Mouse (Mus musculus): Measurements from ENCODE around the gene Zfp991.
"Not testable (repeated sequence)": the region's sequence is repeated elsewhere in the genome, so short reads cannot be mapped to it uniquely, and the experiment has no call there.

Gene Zfp991

DNA sequence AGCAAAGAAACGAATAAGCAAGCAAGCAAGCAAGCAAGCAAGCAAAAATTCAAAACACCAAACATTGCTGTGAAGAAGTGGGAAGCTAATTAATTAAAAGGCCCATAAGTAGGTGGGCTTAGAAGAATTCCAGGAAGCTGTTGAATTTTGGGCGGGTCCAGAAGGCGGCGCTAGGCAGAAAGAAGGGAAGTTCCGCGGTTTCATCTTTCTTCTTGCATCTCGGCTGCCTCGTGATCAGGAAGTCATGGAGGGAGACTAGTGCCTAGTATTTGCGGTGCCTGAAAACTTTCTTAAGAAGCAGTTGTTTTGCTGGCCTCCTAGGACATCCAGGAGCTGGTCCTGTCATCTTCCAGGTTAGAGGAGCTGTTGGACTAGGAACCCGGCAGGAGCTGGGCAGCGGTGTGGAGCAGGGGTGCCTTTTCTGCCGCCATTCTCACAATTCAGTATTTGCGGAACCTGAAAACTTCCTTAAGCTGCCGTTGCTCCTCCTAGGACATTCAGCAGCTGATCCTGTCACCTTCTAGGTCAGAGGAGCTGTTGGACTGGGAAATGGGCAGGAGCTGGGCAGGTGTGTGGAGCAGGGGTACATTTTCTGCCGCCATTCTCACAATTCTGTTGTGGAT, at the start of gene Zfp991:
TSS of gene Zfp991 (plus strand) at position 202 of the 623 bp plus-strand sequence.
- not testable (repeated sequence) for ATAC-seq (ENCODE audit: low TSS enrichment)

DNA sequence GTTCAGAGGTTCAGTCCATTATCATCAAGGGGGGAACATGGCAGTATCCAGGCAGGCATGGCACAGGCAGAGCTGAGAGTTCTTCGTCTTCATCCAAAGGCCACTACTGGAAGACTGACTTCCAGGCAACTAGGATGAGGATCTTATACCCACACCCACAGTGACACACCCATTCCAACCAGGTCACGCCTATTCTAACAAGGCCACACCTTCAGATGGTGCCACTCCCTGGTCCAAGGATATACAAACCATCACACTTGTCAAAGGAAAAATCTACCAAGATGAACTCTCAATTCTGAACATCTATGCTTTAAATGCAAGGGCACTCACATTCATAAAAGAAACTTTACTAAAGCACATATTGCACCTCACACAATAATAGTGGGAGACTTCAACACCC, 36.2 kb upstream of the Zfp991 start:
- ATAC-seq (ENCODE audit: low TSS enrichment): not testable (repeated sequence)

DNA sequence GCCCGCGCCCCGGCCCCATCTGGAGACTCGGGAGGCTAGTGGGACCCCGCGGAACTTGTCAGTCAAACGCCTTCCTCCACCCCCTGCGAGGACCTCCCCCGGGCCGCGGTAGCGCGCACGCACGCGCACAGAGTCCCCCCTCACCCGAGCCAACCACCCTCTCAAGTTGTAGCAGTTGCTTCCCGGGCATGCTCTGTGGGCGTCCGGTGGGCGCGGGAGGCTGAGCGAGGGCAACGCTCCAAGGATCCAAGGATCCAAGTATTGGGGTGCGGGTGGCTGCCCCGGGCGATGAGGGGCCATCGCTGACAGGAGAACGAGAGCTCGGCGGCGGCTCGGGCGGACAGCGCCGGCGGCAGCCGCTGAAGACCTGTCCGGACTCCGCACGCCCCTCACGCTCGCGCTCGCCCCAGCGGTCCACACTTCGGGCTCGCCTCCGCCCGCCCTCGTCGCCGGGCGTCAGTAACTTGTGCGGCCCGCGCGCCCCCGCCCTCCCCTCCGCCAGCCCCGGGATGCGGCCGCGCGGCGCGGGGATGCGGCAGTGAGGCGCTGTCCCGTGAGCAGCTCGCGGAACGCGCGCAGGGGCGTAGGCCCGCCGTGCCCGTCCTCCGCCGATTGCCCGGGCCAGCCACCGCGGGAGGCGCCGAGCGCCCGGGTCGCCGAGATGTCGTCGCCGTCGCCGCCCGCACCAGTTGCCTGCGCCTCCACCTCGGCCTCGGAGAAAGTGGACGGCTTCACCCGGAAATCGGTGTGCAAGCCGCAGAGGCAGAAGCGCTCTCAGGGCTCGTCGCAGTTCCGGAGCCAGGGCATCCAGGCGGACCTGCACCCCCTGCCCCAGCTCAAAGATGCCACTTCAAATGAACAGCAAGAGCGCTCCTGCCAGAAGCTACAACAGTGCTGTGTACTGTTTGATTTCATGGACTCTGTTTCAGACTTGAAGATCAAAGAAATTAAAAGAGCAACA, 29.9 kb upstream of the Zfp991 start:
- 0 out of 2 replicates have a peak, but pooled peaks have one; percentile 57 for ATAC-seq (ENCODE audit: low TSS enrichment)

DNA sequence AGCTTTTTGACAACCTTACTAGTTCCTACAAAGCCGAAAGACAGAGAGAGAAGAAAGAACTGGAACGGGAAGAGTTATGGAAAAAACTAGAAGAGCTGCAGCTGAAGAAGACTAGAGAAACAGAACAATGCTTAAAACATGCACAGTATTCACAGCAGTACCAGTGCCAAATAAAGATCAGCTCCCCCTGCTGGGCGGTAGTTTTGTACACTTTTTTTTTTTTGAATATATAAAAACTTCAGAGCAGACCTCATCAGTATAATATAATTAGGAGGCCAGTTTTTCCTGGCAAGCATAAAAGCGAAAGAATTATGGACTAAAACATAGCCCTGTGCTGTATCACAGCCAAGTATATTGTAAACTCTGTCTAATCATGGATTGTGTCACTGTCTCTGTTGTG, 28.0 kb upstream of the Zfp991 start:
- not testable (repeated sequence) for ATAC-seq (ENCODE audit: low TSS enrichment)

DNA sequence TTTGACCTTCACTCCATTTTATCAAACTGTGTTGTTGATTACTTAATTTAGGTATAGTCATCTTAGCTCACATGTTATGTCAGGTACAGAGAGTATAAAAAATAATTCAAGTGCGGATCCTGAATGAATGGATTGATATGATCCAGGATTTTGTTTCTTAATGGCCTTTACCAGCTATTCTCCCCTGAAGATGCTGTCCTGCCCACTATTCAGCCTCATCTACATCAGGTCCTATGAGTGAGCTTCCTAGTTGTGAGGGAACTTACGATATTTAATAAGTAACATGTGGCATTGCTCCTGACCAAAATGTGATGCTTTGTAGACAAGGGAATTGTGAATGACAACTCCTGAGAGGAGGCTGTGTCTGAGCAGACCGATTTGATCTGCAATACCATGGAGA, 14.0 kb upstream of the Zfp991 start:
- not testable (repeated sequence) for ATAC-seq (ENCODE audit: low TSS enrichment)

DNA sequence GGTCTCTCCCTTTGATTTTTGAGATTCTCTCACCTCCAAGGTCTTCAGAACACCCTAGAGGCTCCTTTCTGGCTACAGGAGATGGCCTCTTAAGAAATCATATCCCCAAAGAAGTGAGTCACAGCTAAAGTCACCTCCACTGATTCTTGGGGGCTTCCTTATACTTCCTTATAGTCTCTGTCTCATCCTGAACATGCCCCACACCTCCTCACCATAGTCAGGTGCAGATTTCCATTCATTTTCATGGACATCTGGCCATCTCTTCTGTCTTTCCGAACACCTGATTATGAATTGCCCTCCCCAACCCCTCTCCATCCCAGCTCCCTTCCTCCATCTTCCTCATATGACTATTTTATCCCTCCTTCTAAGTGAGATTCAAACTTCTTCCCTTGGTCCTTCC, 9.6 kb upstream of the Zfp991 start:
- ATAC-seq (ENCODE audit: low TSS enrichment): not testable (repeated sequence)

DNA sequence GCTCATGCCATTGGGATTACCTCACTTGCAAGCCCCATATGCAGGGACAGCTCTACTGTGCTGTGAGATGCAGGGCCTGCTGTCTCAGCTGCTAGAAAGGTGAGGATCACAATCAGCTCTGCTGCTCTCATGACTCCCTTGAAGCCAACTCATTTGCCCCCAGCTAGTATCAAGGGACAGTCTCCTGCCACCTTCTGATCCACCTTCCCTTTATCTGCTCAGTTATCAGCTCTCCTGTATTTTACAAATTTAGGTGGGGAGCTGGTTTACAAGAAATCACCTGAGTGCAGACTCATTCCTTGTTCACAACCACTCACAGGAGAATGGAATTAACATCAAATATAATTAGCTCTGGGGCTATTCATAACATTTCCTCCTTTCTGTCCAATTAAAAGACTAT, 8.0 kb upstream of the Zfp991 start:
- ATAC-seq (ENCODE audit: low TSS enrichment): not testable (repeated sequence)

DNA sequence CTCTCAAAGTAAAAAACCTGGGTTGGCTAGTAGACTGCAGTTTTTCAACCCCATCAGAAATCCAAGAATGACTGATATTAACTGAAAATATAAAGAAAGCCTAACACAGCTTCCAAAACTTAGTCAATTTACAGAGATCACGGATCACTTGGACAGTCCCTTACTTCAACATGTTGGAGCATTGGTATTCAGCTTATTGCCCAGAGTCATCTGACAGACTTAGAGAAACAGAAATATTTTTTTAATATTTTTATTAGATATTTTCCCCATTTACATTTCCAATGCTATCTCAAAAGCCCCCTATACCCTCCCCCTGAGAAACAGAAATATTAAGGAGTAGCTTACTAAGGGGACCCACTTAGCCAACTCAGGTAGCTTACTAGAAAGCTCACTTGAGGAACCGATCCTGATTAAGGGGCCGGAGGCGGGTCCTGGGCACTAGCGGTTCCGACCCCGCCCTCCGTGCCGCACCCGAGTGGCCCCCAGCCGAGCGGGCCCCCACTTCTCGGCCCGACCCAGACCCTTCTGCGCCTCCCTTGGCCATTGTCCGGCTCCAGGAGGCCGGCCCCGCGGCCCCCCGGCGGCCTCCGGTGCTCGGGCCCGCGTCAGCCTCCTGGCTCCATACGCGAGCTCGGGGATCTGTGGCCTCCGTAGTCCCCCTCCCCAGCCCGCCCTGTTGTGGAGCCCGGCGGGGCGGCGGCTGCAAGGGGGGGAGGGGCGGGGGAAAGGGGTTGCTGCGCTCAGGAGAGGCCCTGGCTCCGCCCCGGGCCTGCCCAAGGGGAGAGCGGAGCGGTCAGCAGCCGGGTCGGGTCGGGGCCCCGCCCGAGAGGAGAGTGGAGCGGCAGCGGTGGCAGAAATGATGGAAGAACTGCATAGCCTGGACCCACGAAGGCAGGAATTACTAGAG, 7.2 kb upstream of the Zfp991 start:
- not testable (repeated sequence) for ATAC-seq (ENCODE audit: low TSS enrichment)

DNA sequence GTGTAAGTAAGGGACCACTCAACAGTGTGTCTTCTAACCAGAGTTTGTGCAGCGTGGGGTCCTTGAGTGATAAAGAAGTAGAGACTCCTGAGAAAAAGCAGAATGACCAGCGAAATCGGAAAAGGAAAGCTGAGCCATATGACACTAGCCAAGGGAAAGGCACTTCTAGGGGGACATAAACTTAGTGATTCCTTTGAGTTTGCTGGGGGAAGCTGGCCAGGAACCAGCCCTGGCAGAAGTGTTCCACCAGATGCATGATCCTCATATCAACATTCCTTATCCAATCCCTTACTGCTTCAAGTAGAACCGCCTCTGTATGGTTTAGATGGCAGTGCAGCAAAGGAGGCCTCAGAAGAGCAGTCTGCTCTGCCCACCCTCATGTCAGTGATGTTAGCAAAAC, 6.5 kb upstream of the Zfp991 start:
- ATAC-seq (ENCODE audit: low TSS enrichment): not testable (repeated sequence)

DNA sequence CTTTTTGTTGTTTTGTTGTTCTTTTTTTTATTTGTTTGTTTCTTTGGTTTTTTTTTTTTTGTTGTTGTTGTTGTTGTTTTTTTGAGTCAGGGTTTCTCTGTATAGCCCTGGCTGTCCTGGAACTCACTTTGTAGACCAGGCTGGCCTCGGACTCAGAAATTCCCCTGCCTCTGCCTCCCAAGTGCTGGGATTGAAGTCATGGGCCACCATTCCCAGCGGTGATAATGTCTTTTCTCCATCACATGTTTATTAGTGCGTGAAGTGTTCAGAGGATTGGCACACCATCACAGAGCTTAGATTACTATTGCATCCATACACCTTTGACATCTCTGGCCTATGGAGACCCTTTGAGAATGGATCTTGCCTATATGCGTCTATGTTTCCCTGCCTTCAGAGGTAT, 6.0 kb upstream of the Zfp991 start:
- not testable (repeated sequence) for ATAC-seq (ENCODE audit: low TSS enrichment)

DNA sequence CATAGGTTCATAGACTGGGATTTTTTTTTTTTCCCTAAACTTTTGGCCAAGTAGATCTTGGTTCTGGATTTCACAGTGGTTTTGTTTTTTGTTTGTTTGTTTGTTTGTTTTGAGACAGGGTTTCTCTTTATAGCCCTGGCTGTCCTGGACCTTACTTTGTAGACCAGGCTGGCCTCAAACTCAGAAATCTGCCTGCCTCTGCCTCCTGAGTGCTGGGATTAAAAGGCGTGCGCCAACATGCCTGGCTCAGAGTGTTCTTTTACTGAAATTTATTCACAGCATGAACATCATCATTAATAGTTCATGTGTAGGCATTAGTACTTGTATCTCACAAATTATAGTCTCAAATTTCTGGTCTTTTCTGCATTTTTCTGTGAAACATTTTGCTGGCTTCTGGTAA, 5.4 kb upstream of the Zfp991 start:
- ATAC-seq (ENCODE audit: low TSS enrichment): not testable (repeated sequence)

DNA sequence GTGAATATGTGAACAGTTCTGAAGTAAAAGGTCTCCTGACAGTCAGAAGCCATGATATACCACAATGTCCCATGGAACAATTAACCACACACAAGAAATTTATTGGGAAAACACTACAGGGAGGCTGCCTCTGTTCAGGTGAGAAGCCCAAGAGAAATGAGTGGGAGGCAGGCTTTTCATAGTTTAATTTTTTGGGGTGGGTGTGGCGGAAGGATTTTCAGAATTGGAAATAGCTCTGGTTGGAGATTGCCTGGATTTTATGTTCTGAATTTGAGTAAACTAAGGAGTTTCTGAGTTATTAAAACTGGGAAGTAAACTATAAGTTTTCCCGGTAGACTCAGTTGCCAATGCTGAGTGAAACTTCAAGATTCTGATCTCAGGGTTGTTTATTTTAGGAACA, 4.7 kb upstream of the Zfp991 start:
- not testable (repeated sequence) for ATAC-seq (ENCODE audit: low TSS enrichment)

DNA sequence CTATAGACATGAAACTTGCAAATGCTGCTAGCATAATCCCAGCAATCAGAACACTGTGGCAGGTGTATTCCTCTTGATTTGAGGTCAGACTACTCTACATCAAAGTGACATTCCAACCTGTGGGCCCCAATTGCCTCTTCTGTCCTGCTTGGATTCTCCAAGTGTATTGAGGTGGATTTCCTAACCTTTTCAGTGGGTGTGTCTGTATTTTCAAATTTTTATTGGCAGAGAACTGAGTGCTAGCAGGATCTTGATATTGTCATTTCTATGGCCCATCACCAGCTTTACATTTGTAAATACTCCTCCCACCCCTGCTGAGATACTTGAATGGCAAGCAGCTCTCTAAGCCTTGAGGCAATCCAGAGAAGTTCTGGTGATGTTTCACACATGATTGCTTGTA, 3.7 kb upstream of the Zfp991 start:
- ATAC-seq (ENCODE audit: low TSS enrichment): not testable (repeated sequence)

DNA sequence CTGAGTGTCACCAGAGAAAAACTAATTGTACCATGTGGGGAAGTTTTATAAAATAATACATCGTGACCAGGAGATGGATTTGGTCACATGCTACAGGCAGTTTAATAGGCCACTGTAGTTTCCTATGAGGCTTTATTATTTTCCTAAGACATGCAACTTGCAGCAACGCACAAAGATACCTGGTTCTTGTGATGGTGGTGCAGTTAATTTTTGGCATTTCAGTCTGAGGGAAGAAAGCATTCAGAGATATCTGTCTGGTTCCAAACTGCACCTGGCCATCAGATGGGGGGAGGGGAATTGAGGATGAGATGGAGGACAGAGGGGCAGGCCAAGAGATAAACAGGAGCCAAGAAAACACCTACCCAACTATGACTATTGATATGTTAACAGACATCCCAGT, 1.8 kb downstream of the Zfp991 start:
- ATAC-seq (ENCODE audit: low TSS enrichment): not testable (repeated sequence)

DNA sequence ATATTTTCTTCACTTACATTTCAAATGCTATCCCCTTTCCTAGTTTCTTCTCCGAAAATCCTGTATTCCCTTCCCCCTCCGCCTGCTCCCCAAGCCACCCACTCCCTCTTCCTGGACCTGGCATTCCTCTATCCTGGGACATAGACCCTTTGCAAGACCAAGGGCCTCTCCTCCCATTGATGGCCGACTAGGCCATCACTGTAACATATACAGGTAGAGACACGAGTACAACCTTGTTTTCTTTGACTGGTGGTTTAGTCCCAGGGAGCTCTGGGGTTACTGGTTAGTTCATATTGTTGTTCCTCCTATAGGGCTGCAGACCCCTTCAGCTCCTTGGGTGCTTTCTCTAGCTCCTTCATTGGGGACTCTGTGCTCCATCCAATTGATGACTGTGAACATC, 9.9 kb downstream of the Zfp991 start:
- ATAC-seq (ENCODE audit: low TSS enrichment): not testable (repeated sequence)

DNA sequence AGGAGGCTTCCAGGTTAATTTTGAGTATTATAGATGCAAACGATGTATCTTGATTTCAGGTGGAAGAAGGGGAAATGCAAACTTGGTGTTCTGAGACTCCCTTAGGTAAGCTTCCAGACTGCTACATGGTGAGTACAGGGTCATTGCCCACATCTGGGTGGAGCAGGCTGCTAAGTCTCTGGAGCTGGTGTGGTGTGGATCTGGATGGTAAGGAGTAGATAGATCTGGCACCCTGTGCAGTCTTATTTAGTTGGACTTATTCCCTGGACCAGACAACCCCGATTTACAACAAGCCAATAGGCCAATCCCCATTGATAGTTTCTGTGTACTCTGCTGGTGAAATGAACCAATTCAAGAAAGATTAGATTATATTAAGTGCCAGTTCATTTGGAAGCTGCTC, 33.4 kb downstream of the Zfp991 start:
- ATAC-seq (ENCODE audit: low TSS enrichment): not testable (repeated sequence)

DNA sequence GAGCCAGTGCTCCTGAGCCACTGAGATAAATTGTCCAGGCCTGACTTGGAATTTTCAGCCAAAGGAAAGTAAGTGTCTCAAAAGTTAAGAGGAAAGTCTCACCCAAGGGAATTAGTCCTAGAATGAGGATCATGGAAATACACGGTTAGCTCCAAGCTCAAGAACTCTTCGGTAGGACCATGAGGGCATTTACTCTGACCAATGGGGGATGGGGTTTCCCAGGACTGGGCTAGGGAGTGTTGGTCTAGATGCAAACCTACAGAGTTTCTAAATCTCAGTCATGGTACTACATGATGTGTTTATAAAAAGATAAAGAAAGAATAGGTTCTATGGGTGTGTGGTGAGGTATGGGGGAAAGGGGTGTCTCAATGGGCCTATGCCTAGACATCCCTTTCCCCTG, 38.7 kb downstream of the Zfp991 start:
- ATAC-seq (ENCODE audit: low TSS enrichment): not testable (repeated sequence)

DNA sequence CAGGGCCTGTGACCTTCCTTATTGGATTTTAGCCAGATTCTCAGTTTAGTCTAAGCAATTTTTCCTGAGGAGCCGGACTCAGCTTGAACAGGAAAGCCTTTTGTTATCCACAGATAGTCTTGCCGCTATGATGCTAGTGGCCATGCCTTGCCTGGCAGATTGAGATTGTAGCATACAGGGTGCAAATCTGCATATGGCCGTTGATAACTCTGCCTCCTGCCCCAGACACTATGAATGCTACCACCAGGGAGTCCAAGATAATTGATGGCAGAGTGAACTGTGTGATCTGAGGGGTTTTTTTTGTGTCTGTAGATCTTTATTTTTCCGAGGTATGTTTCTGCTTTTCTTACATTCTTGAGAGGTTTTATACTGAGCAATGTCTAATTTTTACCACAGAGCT, 39.7 kb downstream of the Zfp991 start:
- not testable (repeated sequence) for ATAC-seq (ENCODE audit: low TSS enrichment)

DNA sequence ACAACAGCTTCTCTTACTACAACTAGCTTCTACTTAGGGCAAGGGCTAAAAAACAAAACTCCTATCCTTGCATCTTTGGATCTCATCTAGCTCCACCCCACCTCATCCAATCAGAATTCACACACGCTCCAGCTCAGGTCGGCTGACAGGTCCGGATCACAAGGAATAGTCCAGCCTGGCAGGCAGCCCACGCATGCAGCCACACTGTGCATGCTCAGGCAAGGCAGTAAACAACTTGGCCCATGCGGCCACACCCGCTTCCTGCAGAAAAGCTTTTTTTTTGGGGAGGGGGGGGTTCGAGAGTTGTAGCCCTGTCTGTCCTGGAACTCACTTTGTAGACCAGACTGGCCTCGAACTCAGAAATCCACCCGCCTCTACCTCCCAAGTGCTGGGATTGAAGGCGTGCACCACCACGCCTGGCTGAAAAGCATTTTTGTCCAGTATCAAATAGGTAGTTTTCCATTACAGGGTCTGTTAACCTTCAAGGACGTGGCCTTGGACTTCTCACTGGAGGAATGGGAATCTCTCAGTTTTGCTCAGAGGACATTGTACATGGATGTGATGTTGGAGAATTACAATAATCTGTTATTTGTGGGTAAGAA, 44.5 kb downstream of the Zfp991 start:
- not testable (repeated sequence) for ATAC-seq (ENCODE audit: low TSS enrichment)

DNA sequence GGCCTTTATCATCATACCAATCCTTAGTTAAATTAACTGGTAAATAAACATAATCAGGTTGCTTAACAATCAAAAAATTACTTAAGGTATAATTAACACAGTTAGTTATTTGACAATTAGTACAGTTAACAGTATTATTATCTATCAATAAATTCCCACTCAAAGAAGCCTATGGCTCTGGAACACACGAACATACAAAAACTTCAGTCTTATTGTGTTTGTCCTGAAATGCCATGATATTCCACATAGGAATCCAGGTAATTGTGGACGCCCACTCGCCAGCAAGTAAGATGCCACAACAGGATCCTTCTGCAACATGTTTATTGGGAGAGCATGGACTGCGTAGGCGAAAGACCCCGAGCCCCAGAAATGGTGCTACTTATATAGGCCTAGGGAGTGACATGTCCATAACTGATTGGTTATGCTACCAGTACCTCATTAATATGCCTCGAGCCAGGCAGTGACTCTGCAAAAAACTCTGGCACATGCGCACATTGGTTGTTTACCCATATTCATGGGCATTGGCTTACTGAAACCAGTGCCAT, 49.4 kb downstream of the Zfp991 start:
- ATAC-seq (ENCODE audit: low TSS enrichment): not testable (repeated sequence)
